Mouse (Mus musculus): ENCODE results near the gene Fam198a. TPM values are rescaled to one million over a fixed set of nuclear protein-coding genes. Genes with fewer than 3 reads are reported as not detected.

The Fam198a gene
- total and polyA plus RNA-seq, 3 experiments = 0.12 to 0.26 TPM; not detected in 1

GRCm38 (mm10) chr9:121973207-121973606 is 22.4 kb downstream of the Fam198a start:
- Histone ChIP-seq H3K4me3 (ENCODE audit: control insufficient read depth in 1 of 2, insufficient read depth in 1 of 2, low read depth in 2 of 2, low read length in 2 of 2) (no peak overlapping the region), H3K36me3 (ENCODE audit: control insufficient read depth in 1 of 2, insufficient read depth in 2 of 2, low read length in 2 of 2) (no peaks in the 10 kb centered on the region), H3K79me2 (ENCODE audit: control insufficient read depth, insufficient read depth, low read length, poor library complexity) (no peaks in the 10 kb centered on the region), H3K4me1 (ENCODE audit: control insufficient read depth in 1 of 2, insufficient read depth in 2 of 2, low read length in 2 of 2) (no peaks in the 10 kb centered on the region), H3K27ac (ENCODE audit: control insufficient read depth, low read depth, low read length) (no peak overlapping the region), H3K9me3 (replicated peaks; ENCODE audit: insufficient read depth, low read length) (no peaks in the 10 kb centered on the region), H3K9ac (ENCODE audit: control insufficient read depth, low read depth, low read length, poor library complexity, severe bottlenecking) (no peak overlapping the region), H3K27me3 (ENCODE audit: control insufficient read depth in 1 of 2, insufficient read depth in 2 of 2, low read length in 2 of 2) (no peaks in the 10 kb centered on the region)
- TF ChIP-seq MYC (IDR thresholded peaks at IDR 0.05; ENCODE audit: low read depth, low read length) = no peak
- no peak for TF ChIP-seq POLR2A (IDR thresholded peaks at IDR 0.05; ENCODE audit: control insufficient read depth in 1 of 2, insufficient read depth in 1 of 2, low read depth in 1 of 2, low read length in 2 of 2, poor library complexity in 1 of 2)
- TF ChIP-seq SMC3 (IDR thresholded peaks at IDR 0.05; ENCODE audit: low read depth, low read length) = no peak
- no peak for TF ChIP-seq MYB (IDR thresholded peaks at IDR 0.05; ENCODE audit: low read depth, low read length)
- TF ChIP-seq NRF1 (IDR thresholded peaks at IDR 0.05; ENCODE audit: insufficient read depth, low read depth, low read length, poor library complexity, severe bottlenecking) = no peak
- no peak for TF ChIP-seq USF2 (IDR thresholded peaks at IDR 0.05; ENCODE audit: borderline replicate concordance in 1 of 2, insufficient read depth in 1 of 2, low read depth in 1 of 2, low read length in 2 of 2)
- TF ChIP-seq MXI1 (IDR thresholded peaks at IDR 0.05; ENCODE audit: low read depth, low read length) = no peak
- no peak for TF ChIP-seq ZC3H11A (IDR thresholded peaks at IDR 0.05; ENCODE audit: low read depth, low read length)
- DNase-seq (ENCODE audit: low read depth, low spot score) = no peak

DNA sequence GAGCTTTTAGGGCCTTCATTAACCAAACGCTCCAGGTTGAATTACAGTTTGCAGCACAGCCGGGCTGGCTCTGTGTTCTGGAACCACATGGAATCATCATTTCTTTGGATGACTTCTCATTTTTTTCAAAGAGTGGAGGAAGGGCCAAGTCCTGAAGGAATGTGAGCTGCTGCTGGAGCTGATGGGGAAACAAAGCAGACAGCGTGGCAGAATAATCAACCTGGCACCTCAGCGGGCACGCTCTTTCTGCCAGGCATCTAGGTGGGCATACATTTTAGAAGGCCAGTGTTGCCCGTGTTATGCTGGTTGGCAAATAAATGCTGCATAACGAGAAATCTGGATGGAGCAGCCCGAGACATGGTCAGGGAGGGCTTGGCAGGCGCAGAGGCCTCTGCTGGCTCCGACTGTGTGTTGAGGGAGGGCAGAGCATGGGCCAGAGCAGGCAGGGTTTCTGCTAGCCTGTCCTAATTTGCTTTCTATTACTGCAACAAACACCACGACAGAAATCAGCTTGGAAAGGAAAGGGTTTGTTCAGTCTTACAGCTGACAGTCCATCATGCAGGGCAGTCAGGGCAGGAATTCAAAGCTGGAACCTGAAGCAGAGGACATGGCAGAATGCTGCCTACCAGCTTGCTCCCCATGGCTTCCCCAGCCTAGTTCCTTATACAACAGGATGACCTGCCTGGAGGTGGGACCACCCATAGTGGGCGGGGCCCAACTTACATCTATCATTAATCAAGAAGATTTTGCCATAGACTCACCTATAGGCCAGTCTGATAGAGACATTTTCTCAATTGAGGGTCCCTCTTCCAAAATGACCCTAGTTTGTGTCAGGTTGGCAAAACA is 23.6 kb downstream of the Fam198a start:
- Histone ChIP-seq H3K36me3 (ENCODE audit: control insufficient read depth in 1 of 2, insufficient read depth in 2 of 2, low read length in 2 of 2) (no peaks in the 10 kb centered on the region), H3K4me1 (ENCODE audit: control insufficient read depth in 1 of 2, insufficient read depth in 2 of 2, low read length in 2 of 2) (no peaks in the 10 kb centered on the region), H3K27me3 (ENCODE audit: control insufficient read depth in 1 of 2, insufficient read depth in 2 of 2, low read length in 2 of 2) (no peaks in the 10 kb centered on the region), H3K79me2 (ENCODE audit: control insufficient read depth, insufficient read depth, low read length, poor library complexity) (no peaks in the 10 kb centered on the region), H3K4me3 (ENCODE audit: control insufficient read depth in 1 of 2, insufficient read depth in 1 of 2, low read depth in 2 of 2, low read length in 2 of 2) (no peak overlapping the region), H3K9ac (ENCODE audit: control insufficient read depth, low read depth, low read length, poor library complexity, severe bottlenecking) (no peak overlapping the region), H3K27ac (ENCODE audit: control insufficient read depth, low read depth, low read length) (no peak overlapping the region), H3K9me3 (replicated peaks; ENCODE audit: insufficient read depth, low read length) (no peaks in the 10 kb centered on the region)
- no peak for DNase-seq (ENCODE audit: low read depth, low spot score)
- TF ChIP-seq RAD21 (IDR thresholded peaks at IDR 0.05; ENCODE audit: low read depth, low read length) (no peak), CHD1 (IDR thresholded peaks at IDR 0.05; ENCODE audit: low read depth, low read length) (no peak), ZMIZ1 (IDR thresholded peaks at IDR 0.05; ENCODE audit: low read depth, low read length) (no peak), HCFC1 (IDR thresholded peaks at IDR 0.05; ENCODE audit: low read depth, low read length) (no peak), MAX (IDR thresholded peaks at IDR 0.05; ENCODE audit: low read length) (no peak), POLR2AphosphoS2 (IDR thresholded peaks at IDR 0.05; ENCODE audit: low read length) (no peak), UBTF (IDR thresholded peaks at IDR 0.05; ENCODE audit: borderline replicate concordance, insufficient read depth, low read depth, low read length) (no peak), KAT2A (conservative IDR thresholded peaks at IDR 0.05; ENCODE audit: low read depth, low read length) (no peak), GATA1 (IDR thresholded peaks at IDR 0.05; ENCODE audit: low read depth, low read length) (no peak), POLR2A (IDR thresholded peaks at IDR 0.05; ENCODE audit: control insufficient read depth in 1 of 2, insufficient read depth in 1 of 2, low read depth in 1 of 2, low read length in 2 of 2, poor library complexity in 1 of 2) (no peak), TBP (IDR thresholded peaks at IDR 0.05; ENCODE audit: low read depth, low read length) (no peak), EP300 (IDR thresholded peaks at IDR 0.05; ENCODE audit: low read depth in 1 of 2, low read length in 2 of 2) (no peak), POLR2AphosphoS5 (IDR thresholded peaks at IDR 0.05; ENCODE audit: borderline replicate concordance, low read depth, low read length) (no peak), GABPA (IDR thresholded peaks at IDR 0.05; ENCODE audit: low read depth, low read length) (no peak)

All from MEL (cell line).